Mouse (Mus musculus) megakaryocyte progenitor cell, adult 5-6 weeks (primary cell): ENCODE measurements around the gene Ankrd22. TPM values are rescaled to one million over a fixed set of nuclear protein-coding genes. Genes with fewer than 3 reads are reported as not detected.

Source experiments
- ATAC-seq: replicated peaks from 2 replicates; pipeline ENCODE4 v1.8.0; 2016; ENCODE audit warnings: mild to moderate bottlenecking, moderate TSS enrichment, inconsistent platforms; ENCODE audit not compliant: poor library complexity
- total RNA-seq, 2 experiments: library from RNA; stranded (forward) in 1 of 2; stranded (reverse) in 1 of 2; fragments of 157-497, 149-512 nt in 1 of 2; fragments of 200-1000 nt in 1 of 2; gene quantifications; 2 replicates each; pipeline versions ENCODE4 v1.2.3 to v1.2.4; 2015 to 2017

Gene Ankrd22
- total RNA-seq, 2 experiments from 2014 or later, result 0.99 to 1.9 TPM

GRCm38 (mm10) chr19:34182490-34182889 is 16.6 kb upstream of the Ankrd22 start:
- ATAC-seq, result no peak

- no peak for ATAC-seq
These were observed 15.4 kb upstream of the Ankrd22 start for GRCm38 (mm10) chr19:34181234-34181633.

- 0 out of 2 replicates have a peak, but pooled peaks have one; percentile 31 for ATAC-seq
These were observed 14.5 kb upstream of the Ankrd22 start for GRCm38 (mm10) chr19:34180316-34180715.

- peak; percentile 90 for ATAC-seq
These were observed 13.3 kb upstream of the Ankrd22 start for GRCm38 (mm10) chr19:34179136-34179535.

GRCm38 (mm10) chr19:34174004-34174403 is 8.2 kb upstream of the Ankrd22 start:
- no peak for ATAC-seq

- ATAC-seq, result no peak
These were observed 5.3 kb upstream of the Ankrd22 start for GRCm38 (mm10) chr19:34171167-34171566.

- no peak for ATAC-seq
These were observed 3.3 kb upstream of the Ankrd22 start for GRCm38 (mm10) chr19:34169121-34169520.

- peak; percentile 77 for ATAC-seq
These were observed 2.2 kb upstream of the Ankrd22 start for GRCm38 (mm10) chr19:34167896-34168661.

- ATAC-seq, result no peak
These were observed 533 bp upstream of the Ankrd22 start for GRCm38 (mm10) chr19:34166386-34166785.

- ATAC-seq, result no peak
These were observed 3.2 kb downstream of the Ankrd22 start for GRCm38 (mm10) chr19:34162693-34163092.

GRCm38 (mm10) chr19:34153263-34154144 is 12.3 kb downstream of the Ankrd22 start:
- no peak for ATAC-seq

- peak; percentile 77 for ATAC-seq
These were observed 13.9 kb downstream of the Ankrd22 start for GRCm38 (mm10) chr19:34151909-34152308.

GRCm38 (mm10) chr19:34148421-34148820 is 17.4 kb downstream of the Ankrd22 start:
- peak; percentile 75; the same call in 1 of the 2 replicates for ATAC-seq

- ATAC-seq, result no peak
These were observed 26.3 kb downstream of the Ankrd22 start for GRCm38 (mm10) chr19:34139431-34140046.

- ATAC-seq, result no peak
These were observed 27.0 kb downstream of the Ankrd22 start for GRCm38 (mm10) chr19:34138720-34139430.

- no peak for ATAC-seq
These were observed 45.6 kb downstream of the Ankrd22 start for GRCm38 (mm10) chr19:34120107-34120731.

- no peak for ATAC-seq
These were observed 46.2 kb downstream of the Ankrd22 start for GRCm38 (mm10) chr19:34119653-34120052.

- no peak for ATAC-seq
These were observed 46.8 kb downstream of the Ankrd22 start for GRCm38 (mm10) chr19:34119102-34119501.

GRCm38 (mm10) chr19:34104841-34105240 is 61.0 kb downstream of the Ankrd22 start:
- ATAC-seq, result no peak

- no peak for ATAC-seq
These were observed 64.0 kb downstream of the Ankrd22 start for GRCm38 (mm10) chr19:34101888-34102287.
